In genomic region chr17:63285265-63285939, GRCm38 (mm10) we compare ENCODE assay signal across 10 mouse cellular contexts.
A peak's percentile ranks its signal among the peaks of the same experiment; 100 is the strongest.
DNase-seq lines count a peak whose midpoint lies in the region; ATAC-seq and TF ChIP-seq lines count a peak whose summit lies in the region.
"Had no signal": no experiment of that assay in that cellular context is flagged by ENCODE, and none has a peak within 500 bp of the region (broad histone marks: within the 10 kb centered on the region; RNA-seq: fewer than 3 reads in every experiment).

No protein-coding gene starts in this region.

- 58% methylated on average over 11 of the region's 11 CpGs for WGBS in heart, adult 2 months
- WGBS in heart, embryonic 10.5 days = 91% methylated on average over 11 of the region's 11 CpGs
- 33% methylated on average over 11 of the region's 11 CpGs for WGBS in midbrain, embryonic 16.5 days
- 66% methylated on average over 11 of the region's 11 CpGs for WGBS in intestine, postnatal 0 days
- WGBS in thymus, adult 2 months = 75% methylated on average over 11 of the region's 11 CpGs

- DNase-seq in heart, adult 2 months = peak; percentile 27 to 39
- DNase-seq in heart, embryonic 10.5 days (ENCODE audit: low spot score) = no peak
- DNase-seq in cerebellum, postnatal 10 days = peak; percentile 59 to 76
- DNase-seq in heart, postnatal 10 days = peak; percentile 32 to 44
- peak; percentile 85 for DNase-seq in left cerebral cortex, adult 11 months (ENCODE audit: low spot score)
- DNase-seq in thymus, adult 2 months = no peak

- H3K79me2 ChIP-seq in heart, adult 2 months (replicated peaks; ENCODE audit: control insufficient read depth, insufficient read depth, low read length) = no peaks in the 10 kb centered on the region

- peak; percentile 87 for ATAC-seq in midbrain, embryonic 16.5 days
- ATAC-seq in intestine, postnatal 0 days = no peak

- no peak overlapping the region for H3K9ac ChIP-seq in heart, adult 2 months (ENCODE audit: low read depth, low read length)
- no peak overlapping the region for H3K9ac ChIP-seq in midbrain, embryonic 16.5 days (ENCODE audit: low read depth, low read length)
- H3K9ac ChIP-seq in intestine, postnatal 0 days (ENCODE audit: low read depth, low read length) = no peak overlapping the region
- H3K9ac ChIP-seq: embryonic facial prominence, embryonic 12.5 days; limb, embryonic 15.5 days had no signal

- H3K9me3 ChIP-seq in heart, embryonic 10.5 days = no peaks in the 10 kb centered on the region
- no peaks in the 10 kb centered on the region for H3K9me3 ChIP-seq in midbrain, embryonic 16.5 days (replicated peaks; ENCODE audit: control insufficient read depth, low read length, poor library complexity, severe bottlenecking)
- no peaks in the 10 kb centered on the region for H3K9me3 ChIP-seq in intestine, postnatal 0 days (ENCODE audit: control insufficient read depth)
- H3K9me3 ChIP-seq: embryonic facial prominence, embryonic 12.5 days; limb, embryonic 15.5 days had no signal

- H3K4me1 ChIP-seq in heart, adult 2 months (ENCODE audit: control insufficient read depth, insufficient read depth, low read length) = peaks cover 2% of the 10 kb centered on the region; the same call in 1 of the 2 replicates
- H3K4me1 ChIP-seq in heart, embryonic 10.5 days = no peaks in the 10 kb centered on the region
- H3K4me1 ChIP-seq in midbrain, embryonic 16.5 days (ENCODE audit: control insufficient read depth, insufficient read depth, low read length) = peaks cover 7% of the 10 kb centered on the region; the same call in 1 of the 2 replicates
- no peaks in the 10 kb centered on the region for H3K4me1 ChIP-seq in intestine, postnatal 0 days (replicated peaks; ENCODE audit: control insufficient read depth, insufficient read depth, low read length)
- H3K4me1 ChIP-seq in thymus, adult 2 months (replicated peaks; ENCODE audit: control insufficient read depth, insufficient read depth, low read length) = no peaks in the 10 kb centered on the region

- no peaks in the 10 kb centered on the region for H3K27me3 ChIP-seq in heart, adult 2 months (ENCODE audit: control insufficient read depth, insufficient read depth, low read length)
- no peaks in the 10 kb centered on the region for H3K27me3 ChIP-seq in heart, embryonic 10.5 days (ENCODE audit: insufficient read depth, poor library complexity, severe bottlenecking)
- no peaks in the 10 kb centered on the region for H3K27me3 ChIP-seq in midbrain, embryonic 16.5 days (ENCODE audit: control insufficient read depth, insufficient read depth, low read depth, low read length)
- H3K27me3 ChIP-seq in intestine, postnatal 0 days (replicated peaks; ENCODE audit: control insufficient read depth, insufficient read depth, low read length) = no peaks in the 10 kb centered on the region
- H3K27me3 ChIP-seq in thymus, adult 2 months (ENCODE audit: control insufficient read depth, insufficient read depth, low read length) = no peaks in the 10 kb centered on the region
- H3K27me3 ChIP-seq: embryonic facial prominence, embryonic 12.5 days; limb, embryonic 15.5 days had no signal

- TF ChIP-seq CTCF in heart, adult 2 months (IDR thresholded peaks at IDR 0.05) = no peak
- TF ChIP-seq CTCF in intestine, postnatal 0 days (IDR thresholded peaks at IDR 0.05; ENCODE audit: low read depth) = no peak
- TF ChIP-seq CTCF in thymus, adult 2 months (IDR thresholded peaks at IDR 0.05; ENCODE audit: borderline replicate concordance, control insufficient read depth, extremely low read depth, insufficient read depth, low read length, poor library complexity) = no peak

- H3K36me3 ChIP-seq in heart, adult 2 months (ENCODE audit: control insufficient read depth, insufficient read depth, low read length) = peaks cover 8% of the 10 kb centered on the region
- no peaks in the 10 kb centered on the region for H3K36me3 ChIP-seq in heart, embryonic 10.5 days
- no peaks in the 10 kb centered on the region for H3K36me3 ChIP-seq in midbrain, embryonic 16.5 days (ENCODE audit: control insufficient read depth, insufficient read depth, low read length)
- H3K36me3 ChIP-seq in intestine, postnatal 0 days (ENCODE audit: control insufficient read depth, insufficient read depth) = no peaks in the 10 kb centered on the region
- H3K36me3 ChIP-seq in thymus, adult 2 months (ENCODE audit: control insufficient read depth, insufficient read depth, low read length) = no peaks in the 10 kb centered on the region
- H3K36me3 ChIP-seq: embryonic facial prominence, embryonic 12.5 days; limb, embryonic 15.5 days had no signal

- intact Hi-C loops in heart, adult 2 months (cut with DNase I) = no loop called here
- intact Hi-C loops in heart, postnatal 10 days (cut with DNase I) = no loop called here

- TF ChIP-seq EP300 in heart, adult 2 months (IDR thresholded peaks at IDR 0.05; ENCODE audit: insufficient read depth, low read depth, low read length) = no peak

- no peak for TF ChIP-seq POLR2A in heart, adult 2 months (IDR thresholded peaks at IDR 0.05; ENCODE audit: insufficient read depth, low read depth, low read length)
- TF ChIP-seq POLR2A in thymus, adult 2 months (IDR thresholded peaks at IDR 0.05; ENCODE audit: control insufficient read depth, extremely low read depth, insufficient read depth, low read length, poor library complexity) = no peak

- H3K27ac ChIP-seq in heart, adult 2 months = no peak overlapping the region
- no peak overlapping the region for H3K27ac ChIP-seq in heart, embryonic 10.5 days
- peak overlapping the region; percentile 5; the same call in 1 of the 2 replicates for H3K27ac ChIP-seq in midbrain, embryonic 16.5 days (ENCODE audit: low read length)
- no peak overlapping the region for H3K27ac ChIP-seq in intestine, postnatal 0 days (ENCODE audit: low read depth, low read length)
- no peak overlapping the region for H3K27ac ChIP-seq in thymus, adult 2 months (ENCODE audit: control insufficient read depth, insufficient read depth, low read length)
- H3K27ac ChIP-seq: embryonic facial prominence, embryonic 12.5 days; limb, embryonic 15.5 days had no signal

- no peak overlapping the region for H3K4me3 ChIP-seq in heart, adult 2 months
- H3K4me3 ChIP-seq in heart, embryonic 10.5 days = no peak overlapping the region
- no peak overlapping the region for H3K4me3 ChIP-seq in midbrain, embryonic 16.5 days (ENCODE audit: low read depth, low read length)
- H3K4me3 ChIP-seq in intestine, postnatal 0 days (ENCODE audit: low read depth, low read length) = no peak overlapping the region
- no peak overlapping the region for H3K4me3 ChIP-seq in thymus, adult 2 months (ENCODE audit: control insufficient read depth, insufficient read depth, low read length)
- H3K4me3 ChIP-seq: embryonic facial prominence, embryonic 12.5 days; limb, embryonic 15.5 days had no signal

- no peak overlapping the region for H3K4me2 ChIP-seq in midbrain, embryonic 16.5 days (ENCODE audit: low read length)
- no peak overlapping the region for H3K4me2 ChIP-seq in intestine, postnatal 0 days (replicated peaks; ENCODE audit: low read depth)
- H3K4me2 ChIP-seq: embryonic facial prominence, embryonic 12.5 days; limb, embryonic 15.5 days had no signal

Comparison
In these comparisons a context has a peak if more than half of its experiments do, and no peak if none do; other contexts are left out.
1. DNase-seq: peak in heart, adult 2 months (2 of 2), cerebellum, postnatal 10 days (2 of 2), heart, postnatal 10 days (2 of 2) and left cerebral cortex, adult 11 months (single experiment); none in heart, embryonic 10.5 days (single experiment) and thymus, adult 2 months (single experiment).